Mouse (Mus musculus): ENCODE measurements at regions not wholly inside any gene's neighbourhood (a gene's known extent, or its start where the extent isn't known, plus 50 kb on each side); places are given as distances from the start of the nearest gene placed in this dataset.

DNA sequence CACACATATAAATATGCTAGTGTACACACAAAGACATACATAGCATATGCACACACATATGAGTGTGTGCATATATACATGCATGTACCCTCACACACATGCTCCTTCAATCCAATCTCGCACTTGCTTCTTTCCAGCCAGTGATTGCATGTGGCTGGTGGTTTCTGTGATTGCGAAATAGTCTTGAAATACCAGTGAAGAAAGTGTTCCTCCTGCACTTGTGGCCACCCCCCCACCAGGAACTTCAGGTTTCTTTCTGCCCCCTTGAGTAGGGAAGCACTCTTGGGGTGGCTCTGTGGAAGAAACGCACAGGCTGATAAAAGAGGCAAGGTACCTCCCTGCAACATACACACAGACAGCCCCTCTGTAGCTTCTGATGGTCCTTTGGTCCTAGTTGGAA, 283.6 kb upstream of the Klf4 start:
- TF ChIP-seq CTCF (IDR thresholded peaks at IDR 0.05; ENCODE audit: low read depth) (no peak), EP300 (optimal IDR thresholded peaks at IDR 0.05) (no peak)

Measured in stomach, postnatal 0 days (tissue).